Mouse (Mus musculus) spleen, embryonic (tissue): ENCODE measurements at regions not wholly inside any gene's neighbourhood (a gene's known extent, or its start where the extent isn't known, plus 50 kb on each side); places are given as distances from the start of the nearest gene placed in this dataset.
"Not testable (repeated sequence)": the region's sequence is repeated elsewhere in the genome, so short reads cannot be mapped to it uniquely, and the experiment has no call there.

Source experiments
- CTCF ChIA-PET: fragments of 350-600 bp; sonication (Branson Sonifier 250); formaldehyde crosslinking; loops from one replicate; lab custom pipeline; 2022; lab: Charles Lee

DNA sequence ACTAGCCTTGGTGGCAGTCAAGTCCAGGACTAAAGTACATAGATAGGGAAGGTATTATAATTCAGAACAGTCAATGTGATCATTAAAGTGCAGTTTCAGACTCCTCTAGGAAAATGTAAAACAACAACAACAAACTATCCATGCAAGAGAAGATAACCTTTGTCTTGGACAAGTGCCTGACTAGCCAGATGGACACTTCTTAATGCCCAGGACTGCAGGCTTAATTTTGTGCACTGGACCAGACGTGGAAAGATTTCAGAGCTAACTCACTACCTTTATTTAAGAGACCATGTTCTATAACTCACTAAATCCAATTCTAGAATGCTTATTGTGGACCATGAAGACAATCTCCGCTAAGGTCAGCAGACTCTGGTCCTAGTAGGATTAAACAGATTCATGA is 215.6 kb upstream of the Stxbp5 start:
- CTCF ChIA-PET, result no interaction called here

DNA sequence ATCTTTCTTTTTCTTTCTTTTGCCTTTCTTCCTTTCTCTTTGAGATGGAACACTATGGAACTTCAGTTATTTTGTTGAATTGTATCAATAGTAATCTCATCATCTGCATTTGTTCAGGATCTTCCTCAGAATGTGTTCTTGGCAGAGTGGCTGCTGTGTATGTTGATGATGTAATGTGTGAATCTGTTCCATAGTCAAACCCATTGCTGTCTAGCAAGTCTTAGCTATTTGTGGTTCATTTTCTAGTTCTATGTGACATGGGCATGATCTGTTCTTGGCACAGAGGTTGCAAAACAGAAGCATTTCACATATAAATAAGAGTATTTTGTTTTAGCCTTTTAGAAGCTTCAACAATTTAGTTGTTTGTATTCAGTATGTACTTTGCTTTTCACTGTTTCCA is 212.4 kb upstream of the Stxbp5 start:
- CTCF ChIA-PET, result interaction anchor here (0.6 kb wide), 1 partner anchor 13 kb away, joined by 3 read pairs; no protein-coding TSS in a partner anchor

DNA sequence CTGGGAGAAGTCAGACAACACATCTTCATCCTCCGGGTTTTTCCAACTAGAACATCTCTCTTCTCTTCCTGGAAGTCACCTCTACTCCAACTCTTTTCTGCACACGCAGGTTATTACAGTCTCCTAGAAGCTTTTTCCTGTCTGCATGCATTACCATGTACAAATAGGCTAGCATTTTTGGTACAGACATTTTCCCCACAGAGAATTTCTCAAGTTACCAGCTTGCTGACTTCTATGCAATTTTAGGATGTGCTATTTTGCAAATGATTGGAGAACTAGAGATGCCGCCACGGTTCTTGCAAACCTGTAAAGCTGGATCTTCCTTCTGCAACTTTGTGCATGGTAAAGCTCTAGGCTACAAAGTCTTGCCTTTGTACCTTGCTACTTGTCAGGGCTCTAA is 210.2 kb upstream of the Stxbp5 start:
- CTCF ChIA-PET, result no interaction called here

- CTCF ChIA-PET, result no interaction called here
These were observed 209.0 kb upstream of the Stxbp5 start for GRCm38 (mm10) chr10:10109867-10110266.

DNA sequence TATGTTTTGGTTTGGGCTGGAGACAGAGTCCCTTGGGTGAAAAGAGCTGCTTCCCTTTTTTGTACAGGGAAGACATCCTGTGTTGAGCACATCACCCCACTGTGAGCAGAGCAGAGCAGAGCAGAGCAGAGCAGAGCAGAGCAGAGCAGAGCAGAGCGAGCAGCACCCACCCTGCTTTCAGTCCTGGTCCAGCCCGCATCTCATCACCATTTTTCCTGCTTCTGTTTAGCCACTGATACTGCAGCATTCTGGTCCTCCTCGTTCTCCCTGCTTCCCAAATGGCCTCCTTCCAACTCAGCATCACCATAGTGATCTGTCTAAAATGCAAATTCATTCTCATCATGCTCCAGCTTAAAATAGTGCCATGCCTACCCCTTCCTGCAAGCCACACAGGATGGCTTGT is 206.2 kb upstream of the Stxbp5 start:
- CTCF ChIA-PET, result no interaction called here

GRCm38 (mm10) chr10:10106646-10107045 is 205.8 kb upstream of the Stxbp5 start:
- CTCF ChIA-PET, result no interaction called here

GRCm38 (mm10) chr10:10101641-10102040 is 200.8 kb upstream of the Stxbp5 start:
- CTCF ChIA-PET, result no interaction called here

DNA sequence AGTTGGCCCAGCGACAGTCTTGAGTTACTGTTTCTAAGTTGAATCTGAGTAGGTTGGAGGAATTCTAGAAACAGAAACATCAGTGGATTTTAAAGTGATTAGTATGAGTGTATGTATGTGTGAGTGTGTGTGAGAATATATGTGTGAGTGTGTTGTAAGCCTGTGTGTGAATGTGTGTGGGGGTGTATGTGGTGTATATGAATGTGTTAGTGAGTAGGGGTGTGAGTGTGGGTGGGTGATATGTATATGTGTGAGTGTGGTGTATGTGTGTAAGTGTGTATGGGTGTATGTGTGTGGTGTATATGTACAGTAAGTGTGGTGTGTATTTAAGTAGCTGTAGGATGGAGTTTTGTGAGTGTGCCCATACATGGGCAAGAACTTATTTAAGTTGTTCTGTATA is 197.6 kb upstream of the Stxbp5 start:
- CTCF ChIA-PET, result no interaction called here

DNA sequence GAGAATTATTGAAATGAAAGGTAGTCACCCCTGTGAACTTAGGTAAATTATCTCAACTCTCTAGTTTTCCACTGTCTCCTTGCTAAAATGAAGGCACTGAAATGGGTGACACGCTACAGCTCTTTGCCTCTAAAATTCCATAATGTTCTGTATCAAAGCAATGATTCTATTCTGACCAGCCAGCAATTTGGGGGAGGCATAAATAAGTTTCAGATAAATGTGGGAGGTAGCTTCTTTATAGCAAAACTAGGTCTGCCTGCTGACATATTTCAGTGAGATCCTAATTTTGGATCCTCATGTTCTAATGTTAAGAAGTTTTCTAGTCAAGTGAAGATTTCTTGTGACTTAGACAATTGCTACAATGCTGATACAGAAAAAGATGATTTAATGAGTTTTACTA is 193.2 kb upstream of the Stxbp5 start:
- CTCF ChIA-PET, result no interaction called here

GRCm38 (mm10) chr10:10093713-10094112 is 192.8 kb upstream of the Stxbp5 start:
- CTCF ChIA-PET, result no interaction called here

DNA sequence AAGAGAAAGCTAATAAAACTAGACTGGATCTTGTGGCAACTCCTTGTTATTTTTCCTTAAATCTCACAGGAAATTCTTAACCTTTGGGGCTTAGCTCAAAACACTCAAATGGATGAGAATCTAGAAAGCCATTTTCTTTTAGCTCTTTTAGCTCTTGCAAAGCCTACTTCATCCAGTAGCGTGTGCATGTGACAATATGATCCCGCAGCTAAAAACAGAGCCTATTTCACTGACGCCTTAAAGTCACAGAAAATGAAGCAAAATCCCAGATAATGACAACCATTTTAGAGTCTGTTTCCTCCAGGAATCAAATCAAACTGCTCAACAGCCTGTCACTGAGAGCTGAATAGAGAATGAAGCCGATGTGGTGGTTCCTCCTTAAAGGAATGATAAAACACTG is 185.1 kb upstream of the Stxbp5 start:
- CTCF ChIA-PET, result no interaction called here

DNA sequence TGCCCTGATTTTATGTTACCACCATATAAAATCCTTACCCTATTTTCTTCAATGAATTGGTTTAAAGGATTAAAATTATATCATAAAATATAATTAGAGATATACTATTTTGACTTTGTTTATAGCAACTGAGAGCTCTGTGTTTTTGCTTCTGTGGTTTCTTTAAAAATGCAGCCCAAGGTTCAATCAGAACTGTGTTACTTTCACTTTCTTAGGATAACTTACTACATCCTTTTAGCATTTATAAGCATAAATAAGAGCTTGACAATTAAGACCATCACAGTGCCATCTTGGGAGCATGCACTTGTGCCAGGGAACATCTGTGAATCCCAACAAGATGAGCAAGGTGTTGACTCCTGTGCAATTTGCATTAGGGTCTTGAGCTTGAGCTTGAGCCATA is 169.3 kb upstream of the Stxbp5 start:
- CTCF ChIA-PET, result no interaction called here

GRCm38 (mm10) chr10:10069704-10070103 is 168.8 kb upstream of the Stxbp5 start:
- CTCF ChIA-PET, result not testable (repeated sequence)

GRCm38 (mm10) chr10:10046753-10047152 is 145.9 kb upstream of the Stxbp5 start:
- CTCF ChIA-PET, result no interaction called here

- CTCF ChIA-PET, result no interaction called here
These were observed 145.4 kb upstream of the Stxbp5 start for GRCm38 (mm10) chr10:10046318-10046717.

DNA sequence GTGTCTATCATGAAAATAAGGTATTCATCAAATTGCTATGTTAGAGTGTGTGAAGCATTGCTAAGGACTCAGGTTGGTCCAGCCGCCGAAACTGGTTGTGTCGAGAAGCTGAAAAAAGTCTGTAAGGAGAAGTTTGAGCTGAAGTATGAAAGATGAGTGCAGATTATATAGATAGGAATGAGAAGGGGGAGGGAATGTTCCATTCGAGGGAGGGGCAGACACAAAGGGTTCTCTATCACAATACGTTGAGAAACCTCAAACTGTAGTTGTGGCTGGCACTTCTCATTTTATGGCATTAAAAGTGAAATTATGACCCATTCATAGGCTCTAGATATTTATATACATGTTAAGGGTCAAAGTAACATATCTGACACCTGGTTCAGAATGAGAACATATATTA is 108.4 kb upstream of the Stxbp5 start:
- CTCF ChIA-PET, result no interaction called here

GRCm38 (mm10) chr10:9998621-9999020 is 97.7 kb upstream of the Stxbp5 start:
- CTCF ChIA-PET, result no interaction called here

GRCm38 (mm10) chr10:9996211-9996610 is 95.3 kb upstream of the Stxbp5 start:
- CTCF ChIA-PET, result no interaction called here

- CTCF ChIA-PET, result no interaction called here
These were observed 91.9 kb upstream of the Stxbp5 start for GRCm38 (mm10) chr10:9992798-9993197.

- CTCF ChIA-PET, result no interaction called here
These were observed 84.5 kb upstream of the Stxbp5 start for GRCm38 (mm10) chr10:9985407-9985806.

DNA sequence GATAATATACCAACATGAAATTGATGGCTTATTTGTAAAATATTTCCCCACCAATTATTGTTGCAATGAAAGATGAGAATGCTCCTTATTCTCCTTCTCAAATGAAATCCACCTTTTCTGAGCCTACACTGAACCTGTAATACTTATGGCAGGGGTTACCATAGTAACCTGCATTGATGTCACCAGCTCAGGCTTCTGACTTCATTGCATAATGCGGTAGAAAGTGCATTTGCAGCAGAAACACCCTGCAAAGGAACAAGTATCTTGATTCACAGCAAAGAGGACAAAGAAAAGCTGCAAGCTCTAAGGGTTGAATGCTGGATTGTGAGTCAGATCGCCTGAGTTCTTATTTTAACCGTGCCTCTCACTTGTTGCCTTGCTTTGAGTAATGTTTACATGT is 75.5 kb upstream of the Stxbp5 start:
- CTCF ChIA-PET, result no interaction called here
